Mouse (Mus musculus) kidney, postnatal 4 days (tissue): ENCODE data around the gene Slc24a4.

Experiments
- DNase-seq, 2 experiments: peaks; one replicate each; pipeline ENCODE4 v3.0.0; 2021; ENCODE audit warnings: mixed read lengths in 2 of 2

The Slc24a4 gene

GRCm38 (mm10) chr12:102310261-102310660 lies 181.7 kb downstream of the Slc24a4 start:
- DNase-seq = no peak

GRCm38 (mm10) chr12:102311454-102311853 lies 182.9 kb downstream of the Slc24a4 start:
- DNase-seq = peak in 1 of 2 experiments; percentile 37
